Mouse (Mus musculus) CD4-positive, CD25-positive, alpha-beta regulatory T cell, adult 4 months (primary cell): Measurements from ENCODE around the gene Klf1. TPM values are rescaled to one million over a fixed set of nuclear protein-coding genes. Genes with fewer than 3 reads are reported as not detected.
A peak's percentile ranks its signal among the peaks of the same experiment; 100 is the strongest.

Experiments used
- ATAC-seq: one replicate; pipeline ENCODE4 v1.8.0; 2017
- polyA plus RNA-seq, 2 experiments: library from polyadenylated mRNA; unstranded; fragments of 100-300 nt; shearing (Covaris generic); gene quantifications; one replicate each; pipeline ENCODE4 v1.2.1; 2017

Klf1 gene
- polyA plus RNA-seq, 2 experiments from 2014 or later = 0.22 TPM; not detected in 1

DNA sequence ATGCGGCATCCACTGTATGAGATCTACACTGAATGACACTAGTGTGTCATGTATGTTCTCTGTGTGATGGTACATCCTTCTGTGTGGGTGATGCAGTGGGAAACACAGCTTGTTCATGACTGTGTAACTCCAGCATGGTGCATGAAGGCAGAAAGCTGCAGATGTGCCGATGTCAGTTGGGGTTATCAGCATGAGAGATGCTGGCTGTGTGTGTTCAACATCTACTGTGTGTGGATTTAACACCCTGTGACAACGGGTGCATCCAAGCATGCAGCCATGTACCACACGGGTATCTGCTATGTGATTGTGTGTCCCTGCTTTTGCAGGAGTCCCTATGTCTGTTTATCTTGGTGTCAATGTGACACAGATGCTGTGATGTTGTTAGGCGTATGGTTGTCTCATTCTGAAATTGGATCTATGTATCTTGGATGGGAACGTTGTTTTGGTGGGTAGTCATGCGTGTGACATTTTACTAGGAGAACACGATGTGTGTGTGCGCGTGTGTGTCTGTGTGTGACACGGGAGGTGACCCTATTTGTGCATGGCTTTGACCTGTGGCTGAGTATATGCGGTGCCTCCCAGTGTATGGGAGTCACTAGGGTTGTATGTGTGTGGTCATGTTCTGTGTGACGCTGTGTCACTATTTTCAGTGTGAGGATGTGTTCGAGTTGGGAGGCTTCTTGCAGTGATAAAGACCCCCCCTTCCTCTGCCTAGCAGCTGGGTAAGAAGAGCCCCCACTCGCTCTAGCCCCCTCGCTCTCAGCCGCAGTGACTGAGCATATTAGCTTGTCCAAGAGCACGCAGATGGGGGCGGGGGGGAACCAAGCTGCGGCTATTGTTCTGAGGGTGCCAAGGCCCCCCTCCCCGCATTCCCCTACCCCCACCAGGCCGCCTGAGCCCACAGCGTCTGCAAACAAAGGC lies 34.6 kb downstream of the Klf1 start:
- no peak for ATAC-seq

DNA sequence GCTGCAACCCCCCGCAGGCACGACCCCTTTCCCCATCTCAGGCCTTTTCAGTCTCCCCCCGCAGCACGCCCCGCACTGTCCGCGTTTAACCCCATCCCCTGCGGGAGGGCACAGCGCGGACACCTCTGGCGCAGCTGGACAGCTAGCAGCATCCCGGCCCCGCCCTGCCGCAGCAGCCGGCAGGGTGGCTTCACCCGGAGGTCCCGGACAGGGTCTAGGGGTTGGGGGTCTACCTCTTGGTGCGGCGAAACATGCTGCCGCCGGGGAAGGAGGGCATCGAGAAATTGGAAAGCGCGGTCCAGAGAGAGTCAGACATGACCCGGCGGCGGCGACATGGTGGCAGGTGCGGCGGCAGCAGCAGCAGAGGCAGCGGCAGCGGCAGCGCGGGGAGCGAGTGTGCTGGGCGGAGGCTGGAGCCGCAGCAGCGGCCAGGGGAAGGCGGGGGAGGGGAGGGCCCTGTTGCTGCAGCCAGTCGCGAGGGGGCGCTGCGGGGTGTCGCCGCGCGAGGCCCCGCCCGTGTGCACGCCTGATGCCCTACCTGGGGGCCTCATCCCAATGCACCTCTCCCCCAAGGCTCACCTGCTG lies 35.3 kb downstream of the Klf1 start, which contains the start of gene Mast1:
Gene Mast1, minus strand, starts transcription at position 398 of the 585 bp plus-strand sequence.
- peak; percentile 60 for ATAC-seq

- ATAC-seq = no peak
These were observed 36.1 kb downstream of the Klf1 start for GRCm38 (mm10) chr8:84937620-84938485.

DNA sequence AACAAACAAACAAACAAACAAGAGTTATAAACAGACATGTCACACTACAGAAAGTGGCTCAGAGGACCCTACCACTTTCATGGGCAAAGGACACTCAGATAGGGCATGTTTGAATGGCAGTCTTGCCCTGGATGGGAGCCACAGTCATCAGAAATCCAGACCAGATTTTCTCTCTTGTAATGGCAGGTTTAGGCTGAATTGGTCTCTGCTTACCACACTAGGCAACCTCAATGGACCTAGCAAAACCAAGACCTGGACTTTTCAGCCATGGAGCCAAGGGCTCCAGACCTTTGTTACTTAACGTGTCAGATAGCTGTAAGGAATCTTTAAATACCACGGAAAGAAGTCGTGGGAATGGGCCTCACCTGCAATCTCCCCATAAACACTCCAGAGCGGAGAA lies 42.0 kb downstream of the Klf1 start:
- no peak for ATAC-seq

GRCm38 (mm10) chr8:84944478-84945160 lies 42.9 kb downstream of the Klf1 start:
- ATAC-seq = peak; percentile 53

DNA sequence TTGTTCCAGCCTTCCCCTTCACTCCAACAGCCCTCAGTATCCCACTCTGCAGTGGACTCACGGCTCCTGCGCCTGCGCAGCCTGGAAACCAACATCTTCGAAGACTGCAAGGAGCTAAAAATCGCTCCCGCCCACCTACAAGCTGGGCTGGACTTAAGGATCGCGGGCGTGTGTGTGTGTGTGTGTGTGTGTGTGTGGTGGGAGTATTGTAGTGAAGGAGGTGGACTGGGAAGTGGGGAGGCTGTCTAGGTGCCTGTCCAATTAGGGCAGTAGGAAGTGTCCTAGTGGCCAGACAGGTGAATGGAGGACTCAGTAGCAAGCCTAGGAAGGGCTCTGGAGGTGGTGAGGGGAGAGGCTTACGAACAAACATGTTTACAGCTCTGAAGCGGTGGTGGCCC lies 43.5 kb downstream of the Klf1 start:
- ATAC-seq = no peak

GRCm38 (mm10) chr8:84945633-84946527 lies 44.2 kb downstream of the Klf1 start:
- no peak for ATAC-seq

DNA sequence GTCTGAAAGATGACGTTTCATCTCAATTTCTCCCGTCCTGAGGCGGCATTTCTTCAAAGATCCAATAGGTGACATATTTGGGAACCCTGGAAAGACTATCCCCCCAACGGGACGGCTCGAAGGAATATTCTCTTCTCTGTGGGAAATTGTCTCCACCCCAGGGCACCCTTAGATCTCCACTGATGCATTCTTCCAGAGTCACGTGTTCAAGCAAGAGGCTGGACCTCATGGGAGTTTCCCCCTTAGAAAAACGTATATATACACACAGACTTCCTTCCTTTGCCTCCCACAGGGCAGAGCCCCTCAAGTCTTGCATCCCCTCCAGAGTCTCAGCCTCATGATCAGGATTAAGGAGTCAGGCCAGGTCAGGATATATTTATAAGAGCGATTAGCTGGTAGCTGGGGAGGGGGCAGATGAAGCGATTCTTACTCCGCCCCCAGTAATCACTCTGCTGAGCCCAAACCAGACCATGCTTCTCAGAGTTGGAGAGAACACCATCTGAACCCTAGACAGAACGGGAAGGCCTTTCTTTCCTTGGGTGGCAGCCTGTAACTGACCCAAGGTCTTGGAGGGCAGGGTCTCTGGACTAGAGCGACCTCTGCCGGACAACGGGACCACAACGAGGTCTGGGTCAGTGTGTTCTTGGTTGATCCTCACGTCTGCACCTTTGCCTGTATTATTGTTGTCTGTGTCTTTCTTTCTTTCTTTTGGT lies 45.0 kb downstream of the Klf1 start, which contains the start of gene Rtbdn:
Gene Rtbdn, plus strand, starts transcription at position 464 of the 713 bp plus-strand sequence.
- ATAC-seq = no peak

GRCm38 (mm10) chr8:84947241-84947545 lies 45.5 kb downstream of the Klf1 start:
- ATAC-seq = no peak

GRCm38 (mm10) chr8:84949753-84950152 lies 48.0 kb downstream of the Klf1 start:
- ATAC-seq = no peak

- ATAC-seq = no peak
These were observed 51.0 kb downstream of the Klf1 start for GRCm38 (mm10) chr8:84952612-84953255.

Other genes with a start within 250 kb of the Klf1 start
- 10 to 100 TPM; 39.5 to 42.6 TPM for gene Ier2, start 239.1 kb upstream of the Klf1 start, polyA plus RNA-seq
- gene Trmt1, start 215.6 kb upstream of the Klf1 start, polyA plus RNA-seq = 10 to 100 TPM; 45.0 to 60.3 TPM
- 1 to 10 TPM; 8.1 to 9.1 TPM for gene Nacc1, start 214.1 kb upstream of the Klf1 start, polyA plus RNA-seq
- gene Lyl1, start 200.5 kb upstream of the Klf1 start, polyA plus RNA-seq = 1 to 10 TPM; 2.0 to 2.6 TPM
- gene G430095P16Rik, start 178.9 kb upstream of the Klf1 start, polyA plus RNA-seq = 10 to 100 TPM; 24.3 to 28.6 TPM
- gene Nfix, start 101.6 kb upstream of the Klf1 start, polyA plus RNA-seq = 1 to 10 TPM; 2.8 to 7.2 TPM
- 1 to 10 TPM; 4.9 to 7.6 TPM for gene Dand5, start 79.1 kb upstream of the Klf1 start, polyA plus RNA-seq
- 10 to 100 TPM; 14.3 to 16.4 TPM for gene Gadd45gip1, start 70.4 kb upstream of the Klf1 start, polyA plus RNA-seq
- 100 to 1,000 TPM; 139 to 160 TPM for gene Rad23a, start 61.3 kb upstream of the Klf1 start, polyA plus RNA-seq
- 100 to 1,000 TPM; 250 to 281 TPM for gene Calr, start 55.0 kb upstream of the Klf1 start, polyA plus RNA-seq
- gene Farsa, start 44.9 kb upstream of the Klf1 start, polyA plus RNA-seq = 100 to 1,000 TPM in 1 of 2 experiments, 10 to 100 TPM in 1; 67.4 to 122 TPM
- 1 to 10 TPM; 6.5 to 9.0 TPM for gene Syce2, start 29.8 kb upstream of the Klf1 start, polyA plus RNA-seq
- gene Gcdh, start 8.0 kb upstream of the Klf1 start, polyA plus RNA-seq = 10 to 100 TPM; 21.5 to 32.7 TPM
- gene Dnase2a, start 6.6 kb downstream of the Klf1 start, polyA plus RNA-seq = 10 to 100 TPM; 25.7 to 29.7 TPM
- gene Mast1, start 35.4 kb downstream of the Klf1 start, polyA plus RNA-seq = 1 to 10 TPM; 1.2 to 1.3 TPM
- gene Rtbdn, start 45.1 kb downstream of the Klf1 start, polyA plus RNA-seq = not detected
- gene Gm49661, start 67.5 kb downstream of the Klf1 start, polyA plus RNA-seq = not detected
- gene Prdx2, start 67.7 kb downstream of the Klf1 start, polyA plus RNA-seq = 100 to 1,000 TPM; 213 to 298 TPM
- 100 to 1,000 TPM in 1 of 2 experiments, 10 to 100 TPM in 1; 78.9 to 109 TPM for gene Rnaseh2a, start 67.8 kb downstream of the Klf1 start, polyA plus RNA-seq
- 10 to 100 TPM; 18.9 to 29.4 TPM for gene Junb, start 76.8 kb downstream of the Klf1 start, polyA plus RNA-seq
- 1 to 10 TPM; 4.2 to 5.6 TPM for gene Hook2, start 88.7 kb downstream of the Klf1 start, polyA plus RNA-seq
- not detected for gene Best2, start 112.6 kb downstream of the Klf1 start, polyA plus RNA-seq
- gene Asna1, start 123.4 kb downstream of the Klf1 start, polyA plus RNA-seq = 10 to 100 TPM; 53.8 to 73.8 TPM
- gene Trir, start 124.9 kb downstream of the Klf1 start, polyA plus RNA-seq = 10 to 100 TPM; 15.5 to 28.1 TPM
- gene Tnpo2, start 135.0 kb downstream of the Klf1 start, polyA plus RNA-seq = 10 to 100 TPM; 15.0 to 30.1 TPM
- 1 to 10 TPM; 3.2 to 4.9 TPM for gene Fbxw9, start 158.1 kb downstream of the Klf1 start, polyA plus RNA-seq
- gene Gm5741, start 166.1 kb downstream of the Klf1 start, polyA plus RNA-seq = 1 to 10 TPM; 1.1 to 3.6 TPM
- gene Dhps, start 169.8 kb downstream of the Klf1 start, polyA plus RNA-seq = 10 to 100 TPM; 42.7 to 45.0 TPM
- gene Wdr83os, start 178.8 kb downstream of the Klf1 start, polyA plus RNA-seq = 100 to 1,000 TPM; 130 to 136 TPM
- 10 to 100 TPM; 41.0 to 56.0 TPM for gene Wdr83, start 179.4 kb downstream of the Klf1 start, polyA plus RNA-seq
- 100 to 1,000 TPM in 1 of 2 experiments, 10 to 100 TPM in 1; 98.3 to 117 TPM for gene Man2b1, start 181.3 kb downstream of the Klf1 start, polyA plus RNA-seq
- not detected for gene Zfp791, start 221.2 kb downstream of the Klf1 start, polyA plus RNA-seq
- gene Cks1brt, start 250.0 kb downstream of the Klf1 start, polyA plus RNA-seq = not detected